Mouse (Mus musculus) hindbrain, postnatal 0 days (tissue): ENCODE results near the gene Spata25. TPM values are rescaled to one million over a fixed set of nuclear protein-coding genes. Genes with fewer than 3 reads are reported as not detected.
A peak's percentile ranks its signal among the peaks of the same experiment; 100 is the strongest.
"Not testable (repeated sequence)": the region's sequence is repeated elsewhere in the genome, so short reads cannot be mapped to it uniquely, and the experiment has no call there.

ENCODE experiments used
- ATAC-seq: fragments of 200-750 bp; cut with Nextera tagmentation; 2 replicates; pipeline ENCODE4 v1.8.0; 2017; ENCODE audit warnings: mild to moderate bottlenecking, moderate TSS enrichment, moderate library complexity
- DNase-seq: peaks from one replicate; pipeline ENCODE4 v3.0.0-alpha.2; 2015; ENCODE audit warnings: low spot score
- H3K27ac ChIP-seq: fragments of 300-500 bp; sonication (generic); 2 replicates; pipeline ENCODE4 v1.5.1; 2014; ENCODE audit warnings: mild to moderate bottlenecking
- H3K27me3 ChIP-seq: fragments of 300-500 bp; sonication (generic); 2 replicates; pipeline ENCODE4 v1.6.1; 2014; ENCODE audit warnings: low read length, mixed read lengths; ENCODE audit not compliant: insufficient read depth
- H3K36me3 ChIP-seq: fragments of 300-500 bp; sonication (generic); 2 replicates; pipeline ENCODE4 v1.6.1; 2014; ENCODE audit warnings: low read length, mixed read lengths; ENCODE audit not compliant: insufficient read depth
- H3K4me1 ChIP-seq: fragments of 300-500 bp; sonication (generic); 2 replicates; pipeline ENCODE4 v1.6.1; 2014; ENCODE audit warnings: antibody characterized with exemption, low read length, mixed read lengths; ENCODE audit not compliant: insufficient read depth
- H3K4me2 ChIP-seq: fragments of 300-500 bp; sonication (generic); 2 replicates; pipeline ENCODE4 v1.6.1; 2014; ENCODE audit warnings: low read depth, mild to moderate bottlenecking, low read length, moderate library complexity, mixed read lengths
- H3K4me3 ChIP-seq: fragments of 300-500 bp; sonication (generic); 2 replicates; pipeline ENCODE4 v1.5.1; 2014; ENCODE audit warnings: low read length
- H3K9ac ChIP-seq: fragments of 300-500 bp; sonication (generic); replicated peaks from 2 replicates; pipeline ENCODE4 v1.6.1; 2014; ENCODE audit warnings: mild to moderate bottlenecking, low read length, moderate library complexity, mixed read lengths
- H3K9me3 ChIP-seq: fragments of 300-500 bp; sonication (generic); 2 replicates; pipeline ENCODE4 v1.6.1; 2016; ENCODE audit warnings: low read length, mixed read lengths
- CTCF ChIP-seq: IDR thresholded peaks from 2 replicates; pipeline ENCODE4 v1.5.1; 2016; ENCODE audit warnings: antibody characterized with exemption, control low read depth, low read depth
- WGBS: fragments of 180-500 bp; shearing (Covaris S2); extraction: QIAGEN DNeasy Blood & Tissue Kit; methylation state at CpG from one replicate; pipeline ENCODE4 v1.1.7; 2014; 5-methylcytosine and 5-hydroxymethylcytosine counted together
- polyA plus RNA-seq: library from polyadenylated mRNA; unstranded; fragments of >200 nt; fragmentation: Nextera tagmentation; extraction: Ambion mirVana; gene quantifications from 2 replicates; pipeline ENCODE4 v1.2.1, GENCODE M21; 2015
- total RNA-seq: library from RNA; depleted of rRNA; stranded (reverse); fragments of >200 nt; gene quantifications from 2 replicates; pipeline ENCODE4 v1.2.3, GENCODE M21; 2014

The Spata25 gene
- total and polyA plus RNA-seq, 2 experiments from 2014 or later, result not detected

DNA sequence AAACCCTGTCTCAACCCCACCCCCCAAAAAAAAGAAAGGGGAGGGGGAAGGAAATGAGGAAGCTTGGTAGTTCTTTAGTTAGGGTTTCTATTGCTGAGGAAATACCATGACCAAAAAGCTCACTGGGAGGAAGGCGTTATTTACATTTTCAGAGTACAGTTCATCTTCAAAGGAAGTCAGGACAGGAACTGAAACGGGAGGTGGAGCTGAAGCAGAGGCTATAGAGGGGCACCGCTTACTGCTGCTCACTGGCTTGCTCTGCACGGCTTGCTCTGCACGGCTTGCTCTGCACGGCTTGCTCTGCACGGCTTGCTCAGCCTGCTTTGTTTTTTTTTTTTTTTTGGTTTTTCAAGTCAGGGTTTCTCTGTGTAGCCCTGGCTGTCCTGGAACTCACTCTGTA lies 40.2 kb upstream of the Spata25 start:
- Histone ChIP-seq H3K27ac (no peak overlapping the region), H3K4me3 (no peak overlapping the region), H3K4me1 (no peaks in the 10 kb centered on the region), H3K9ac (no peak overlapping the region), H3K4me2 (no peak overlapping the region), H3K27me3 (no peaks in the 10 kb centered on the region), H3K36me3 (no peaks in the 10 kb centered on the region), H3K9me3 (no peaks in the 10 kb centered on the region)
- TF ChIP-seq CTCF, result no peak
- DNase-seq (no peak), ATAC-seq (no peak)
- WGBS, result 82% methylated on average over 7 of the region's 7 CpGs

DNA sequence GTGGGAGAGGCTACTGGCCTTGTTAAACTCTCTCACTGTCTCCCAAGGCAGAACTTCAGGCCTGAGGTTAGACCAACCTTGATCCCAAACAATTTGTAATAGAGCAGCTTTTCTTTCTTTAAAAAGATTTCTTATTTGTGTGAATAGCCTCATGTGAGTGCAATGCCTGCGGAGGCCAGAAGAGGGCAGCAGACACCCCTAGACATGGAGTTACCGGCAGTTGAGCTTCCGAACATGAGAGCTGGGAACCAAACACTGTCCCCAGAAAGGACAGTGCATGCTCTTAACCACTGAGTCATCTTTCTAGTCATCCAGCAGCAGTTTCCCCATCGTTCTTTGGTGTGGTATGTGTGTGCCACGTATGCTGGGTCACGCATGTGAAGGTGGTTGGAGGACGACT lies 39.2 kb upstream of the Spata25 start:
- 91% methylated on average over 7 of the region's 7 CpGs for WGBS
- H3K9me3 ChIP-seq, result no peaks in the 10 kb centered on the region
- H3K27me3 ChIP-seq, result no peaks in the 10 kb centered on the region
- no peak overlapping the region for H3K9ac ChIP-seq
- H3K4me2 ChIP-seq, result no peak overlapping the region
- H3K36me3 ChIP-seq, result no peaks in the 10 kb centered on the region
- no peak for DNase-seq
- TF ChIP-seq CTCF, result peak; percentile 53
- H3K27ac ChIP-seq, result 0 out of 2 replicates have a peak overlapping the region, but pooled peaks have one; percentile 2
- H3K4me3 ChIP-seq, result no peak overlapping the region
- H3K4me1 ChIP-seq, result no peaks in the 10 kb centered on the region
- ATAC-seq, result no peak

DNA sequence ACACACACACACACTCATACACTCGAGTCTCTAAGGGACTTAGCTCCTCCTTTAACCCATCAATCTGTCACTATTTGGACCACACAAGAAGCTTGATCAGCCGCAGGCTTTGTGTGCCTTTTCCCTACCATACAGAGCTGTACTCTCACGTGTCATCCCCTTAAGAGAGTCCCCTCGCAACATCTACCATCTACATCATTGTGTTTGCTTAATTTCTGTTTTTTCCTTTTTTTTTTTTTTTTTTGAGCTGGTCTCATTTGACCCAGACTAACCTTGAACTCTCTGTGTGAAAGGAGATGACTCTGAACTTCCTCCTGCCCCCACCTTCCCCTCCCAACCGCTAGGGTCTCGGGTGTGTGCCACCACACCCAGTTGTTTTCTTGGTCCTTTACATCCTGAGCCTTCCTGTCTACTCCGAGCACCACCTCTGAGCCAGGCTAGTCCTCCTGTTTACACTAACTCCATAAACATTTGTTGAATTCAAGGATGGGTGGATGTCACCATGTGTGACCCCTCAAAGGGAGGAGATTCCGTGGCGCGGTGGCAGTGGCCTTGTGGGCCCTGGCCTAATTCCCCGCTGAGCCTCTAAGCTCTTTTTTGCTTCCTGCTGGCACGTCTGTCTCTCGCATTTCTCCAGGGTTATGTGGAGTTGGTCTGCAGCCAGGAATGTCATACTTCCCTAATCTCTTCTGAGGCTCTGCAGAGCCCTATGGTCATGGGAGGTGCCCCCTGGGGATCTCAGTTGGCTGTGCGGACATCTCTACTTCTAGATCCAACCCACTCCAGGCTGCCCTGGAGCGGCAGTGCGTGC lies 38.6 kb upstream of the Spata25 start:
- Histone ChIP-seq H3K4me3 (no peak overlapping the region), H3K9ac (no peak overlapping the region), H3K27me3 (no peaks in the 10 kb centered on the region), H3K27ac (0 out of 2 replicates have a peak overlapping the region, but pooled peaks have one; percentile 2), H3K36me3 (no peaks in the 10 kb centered on the region), H3K4me2 (no peak overlapping the region), H3K4me1 (no peaks in the 10 kb centered on the region), H3K9me3 (no peaks in the 10 kb centered on the region)
- ATAC-seq, result no peak; the same call in 1 of the 2 replicates
- TF ChIP-seq CTCF, result no peak
- WGBS, result 55% methylated on average over 16 of the region's 16 CpGs
- no peak for DNase-seq

DNA sequence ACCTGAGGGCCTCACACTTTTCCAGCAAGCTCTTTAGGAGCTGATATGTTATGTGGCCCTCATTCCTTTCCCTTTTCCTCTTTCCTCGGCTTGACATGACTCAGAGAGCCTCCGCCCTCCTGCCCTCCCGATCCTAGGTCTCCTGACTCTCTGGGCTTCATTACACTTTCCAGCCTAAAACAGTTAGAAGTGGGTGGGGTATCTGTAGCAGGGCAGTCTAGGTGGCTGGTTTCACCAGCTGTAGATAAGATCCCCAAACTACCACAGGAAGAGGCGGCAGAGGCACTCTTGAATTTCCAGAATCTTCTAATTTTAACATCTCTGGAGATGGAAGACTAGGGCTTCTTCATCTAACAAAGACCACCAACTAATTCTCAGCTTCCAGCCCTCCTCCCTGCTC lies 36.3 kb upstream of the Spata25 start:
- no peak for DNase-seq
- H3K4me2 ChIP-seq, result no peak overlapping the region
- H3K36me3 ChIP-seq, result no peaks in the 10 kb centered on the region
- no peak overlapping the region for H3K27ac ChIP-seq
- H3K9ac ChIP-seq, result no peak overlapping the region
- 84% methylated on average over 4 of the region's 4 CpGs for WGBS
- H3K9me3 ChIP-seq, result no peaks in the 10 kb centered on the region
- H3K4me3 ChIP-seq, result no peak overlapping the region
- H3K4me1 ChIP-seq, result peaks cover 7% of the 10 kb centered on the region; the same call in 1 of the 2 replicates
- H3K27me3 ChIP-seq, result no peaks in the 10 kb centered on the region
- no peak for TF ChIP-seq CTCF
- no peak for ATAC-seq

DNA sequence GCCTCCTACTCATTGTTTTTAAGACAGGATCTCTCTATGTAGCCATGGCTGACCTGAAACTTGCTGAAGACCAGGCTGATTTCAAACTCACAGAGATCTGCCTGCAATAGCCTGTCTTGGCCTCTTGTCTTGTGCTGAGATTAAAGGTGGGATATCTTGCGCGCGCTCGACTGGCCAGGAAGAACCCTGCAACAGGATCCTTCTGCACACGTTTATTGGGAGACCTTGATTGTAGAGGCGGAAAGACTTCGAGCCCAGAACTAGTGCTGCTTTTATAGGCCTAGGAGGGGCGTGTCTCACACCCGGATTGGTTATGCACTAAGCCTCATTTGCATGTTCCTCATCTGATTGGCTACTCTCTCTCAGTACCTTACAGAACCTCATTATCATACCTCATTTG lies 35.1 kb upstream of the Spata25 start:
- not testable (repeated sequence) for H3K4me3 ChIP-seq, ATAC-seq, H3K27ac ChIP-seq, H3K4me1 ChIP-seq, DNase-seq, H3K36me3 ChIP-seq, H3K9me3 ChIP-seq, H3K27me3 ChIP-seq, H3K4me2 ChIP-seq, H3K9ac ChIP-seq
- WGBS, result 92% methylated on average over 7 of the region's 9 CpGs

DNA sequence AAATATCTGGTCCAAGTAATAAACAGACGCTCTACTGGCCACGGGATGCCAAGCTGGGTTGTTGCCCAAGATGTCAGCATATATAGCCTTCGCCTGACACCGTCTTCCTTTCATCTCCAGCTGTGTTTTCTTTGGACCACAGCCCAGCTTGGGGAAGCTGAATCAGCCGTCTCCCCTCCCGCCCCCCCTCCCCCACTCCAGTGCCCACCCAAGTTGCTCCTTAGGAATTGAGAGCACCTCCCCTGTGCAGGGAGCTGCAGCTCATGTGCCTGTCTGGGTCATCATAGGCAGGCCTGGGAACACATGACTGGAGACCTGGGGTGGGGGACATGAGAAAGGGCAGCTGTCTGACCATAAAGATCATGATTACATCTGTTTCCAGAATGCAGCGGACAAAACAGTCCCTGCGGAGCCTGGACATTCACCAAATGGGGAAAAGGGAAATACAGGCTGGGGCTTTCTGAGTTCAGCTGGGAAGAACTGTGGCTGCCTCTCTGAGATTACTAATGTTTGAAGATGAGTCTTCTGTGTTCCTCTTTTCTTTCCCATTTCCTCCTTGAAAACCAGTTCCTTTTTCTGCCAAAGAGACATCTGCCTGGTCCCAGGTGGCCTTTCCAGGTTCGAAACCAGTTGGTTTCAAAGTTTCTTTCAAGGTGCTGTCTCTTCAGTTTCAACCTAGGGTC lies 34.0 kb upstream of the Spata25 start:
- Histone ChIP-seq H3K27me3 (0 out of 2 replicates have a peak, but pooled peaks cover 3% of the 10 kb centered on the region), H3K27ac (peak overlapping the region; percentile 67; the same call in 1 of the 2 replicates), H3K4me2 (no peak overlapping the region), H3K9me3 (no peaks in the 10 kb centered on the region), H3K4me1 (peaks cover 14% of the 10 kb centered on the region; the same call in 1 of the 2 replicates), H3K4me3 (no peak overlapping the region), H3K36me3 (no peaks in the 10 kb centered on the region), H3K9ac (no peak overlapping the region)
- 24% methylated on average over 9 of the region's 9 CpGs for WGBS
- DNase-seq (peak; percentile 85), ATAC-seq (peak; percentile 90)
- TF ChIP-seq CTCF, result no peak

DNA sequence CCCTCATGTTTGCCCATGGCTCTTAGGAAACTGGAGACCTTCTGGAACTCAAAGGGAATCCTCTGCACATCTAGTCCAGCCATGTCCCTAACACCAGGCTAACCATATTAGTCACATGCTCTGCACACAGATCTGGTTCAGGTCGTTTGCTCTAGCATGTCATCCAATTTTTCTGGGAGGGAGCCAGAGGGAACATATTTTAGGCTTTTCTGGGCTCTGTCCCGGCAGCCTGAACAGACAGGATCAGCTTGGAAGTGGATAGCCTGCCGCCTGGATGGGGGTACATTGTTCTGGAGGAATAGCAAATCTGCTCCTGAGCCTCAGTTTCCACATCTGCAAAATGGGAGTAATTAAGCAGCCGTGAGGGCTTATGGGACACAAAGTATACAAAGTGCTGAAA lies 32.8 kb upstream of the Spata25 start:
- H3K4me3 ChIP-seq, result no peak overlapping the region
- peaks cover 22% of the 10 kb centered on the region; the same call in 1 of the 2 replicates for H3K4me1 ChIP-seq
- H3K9ac ChIP-seq, result no peak overlapping the region
- H3K9me3 ChIP-seq, result no peaks in the 10 kb centered on the region
- ATAC-seq (no peak), DNase-seq (no peak)
- peak overlapping the region; percentile 67; the same call in 1 of the 2 replicates for H3K27ac ChIP-seq
- H3K4me2 ChIP-seq, result no peak overlapping the region
- no peaks in the 10 kb centered on the region for H3K36me3 ChIP-seq
- 66% methylated on average over 4 of the region's 4 CpGs for WGBS
- no peak for TF ChIP-seq CTCF
- H3K27me3 ChIP-seq, result 0 out of 2 replicates have a peak, but pooled peaks cover 7% of the 10 kb centered on the region
